Mouse (Mus musculus): ENCODE results near the gene Rasal2. TPM values are rescaled to one million over a fixed set of nuclear protein-coding genes. Genes with fewer than 3 reads are reported as not detected.

Rasal2 gene
- not detected for polyA plus RNA-seq (2017; shearing (Covaris generic))

DNA sequence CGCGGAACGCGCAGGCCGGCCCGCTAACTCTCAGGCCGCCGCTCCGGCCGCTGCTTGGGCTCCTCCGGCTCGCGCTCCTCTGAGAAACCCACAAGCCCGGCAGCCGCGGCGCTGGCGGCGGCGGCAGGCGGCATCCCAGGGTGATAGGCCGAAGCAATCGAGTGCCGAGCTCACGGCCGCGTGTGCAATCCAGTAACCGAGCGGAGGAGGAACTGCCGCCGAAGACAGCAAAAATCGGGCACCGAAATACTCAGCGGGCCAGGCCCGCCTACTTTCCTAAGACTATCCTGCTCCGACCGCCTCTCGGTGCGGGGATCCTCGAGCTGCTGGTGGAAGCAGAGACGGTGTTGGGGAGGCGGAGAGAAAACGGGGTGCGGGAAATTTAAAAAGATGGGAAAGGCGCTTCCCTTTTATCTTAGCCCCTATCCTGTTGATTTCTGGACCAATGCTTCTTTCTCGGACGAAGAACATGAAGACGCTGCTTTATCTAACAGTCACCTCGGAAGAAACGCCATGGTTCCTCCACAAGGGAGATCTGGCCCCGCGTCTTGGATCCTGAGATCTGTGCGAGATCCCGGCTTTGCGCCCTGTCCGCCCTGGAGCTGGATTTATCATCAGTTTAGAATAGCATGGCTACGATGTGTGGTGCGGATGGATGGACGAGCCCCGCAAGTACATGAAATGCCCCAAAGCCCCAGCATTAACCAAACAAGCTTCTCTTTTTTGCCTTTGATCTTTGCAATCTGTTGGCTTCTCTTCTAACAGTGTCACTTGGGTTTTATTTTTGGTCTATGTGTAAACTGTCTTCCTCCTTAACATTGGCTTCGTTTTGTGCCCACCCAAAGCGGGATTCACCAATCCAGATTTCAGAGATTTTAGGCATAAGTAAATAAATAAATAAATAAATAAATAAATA is at the start of gene Rasal2:
Rasal2 (minus strand) TSS at position 142 of the 916 bp plus-strand sequence.
- ATAC-seq = peak; percentile 86

DNA sequence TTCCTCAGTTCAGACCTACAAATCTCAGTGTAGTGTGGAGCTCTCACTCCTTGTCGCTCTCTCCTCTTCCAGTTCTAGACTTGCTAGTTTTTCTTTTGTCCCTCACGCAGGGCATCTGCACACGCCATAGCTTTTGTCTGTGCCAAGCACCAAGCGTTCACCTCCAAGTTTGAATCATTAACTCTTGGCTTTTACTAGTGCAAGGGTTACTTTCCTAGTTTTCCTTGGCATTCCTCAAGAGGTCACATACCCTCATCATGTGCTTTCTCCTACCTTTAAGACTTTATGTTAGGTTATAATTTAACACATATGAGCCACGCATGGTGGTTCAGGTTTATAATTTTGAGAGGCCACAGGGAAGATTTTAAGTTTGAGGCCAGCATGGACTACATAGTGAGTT is 48.9 kb upstream of the Rasal2 start:
- no peak for ATAC-seq

DNA sequence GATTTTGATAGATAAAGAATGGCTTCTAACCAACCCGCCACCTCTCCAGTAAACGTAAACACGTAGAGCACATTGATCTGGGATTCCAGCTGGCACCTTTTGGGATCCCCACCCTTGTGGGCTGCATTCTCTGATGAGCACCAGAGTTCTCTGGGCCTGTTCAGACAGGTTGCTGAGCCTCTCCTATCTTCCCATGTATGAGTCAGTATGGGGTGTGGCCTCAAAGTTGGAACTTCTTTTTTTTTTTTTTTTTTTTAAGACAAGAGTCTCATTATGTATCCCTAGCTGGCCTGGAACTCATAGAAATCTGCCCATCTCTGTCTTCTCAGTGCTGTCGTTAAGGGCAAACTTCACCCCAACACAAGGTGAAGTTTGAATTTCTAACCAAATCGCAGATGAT is 47.5 kb upstream of the Rasal2 start:
- ATAC-seq = no peak

DNA sequence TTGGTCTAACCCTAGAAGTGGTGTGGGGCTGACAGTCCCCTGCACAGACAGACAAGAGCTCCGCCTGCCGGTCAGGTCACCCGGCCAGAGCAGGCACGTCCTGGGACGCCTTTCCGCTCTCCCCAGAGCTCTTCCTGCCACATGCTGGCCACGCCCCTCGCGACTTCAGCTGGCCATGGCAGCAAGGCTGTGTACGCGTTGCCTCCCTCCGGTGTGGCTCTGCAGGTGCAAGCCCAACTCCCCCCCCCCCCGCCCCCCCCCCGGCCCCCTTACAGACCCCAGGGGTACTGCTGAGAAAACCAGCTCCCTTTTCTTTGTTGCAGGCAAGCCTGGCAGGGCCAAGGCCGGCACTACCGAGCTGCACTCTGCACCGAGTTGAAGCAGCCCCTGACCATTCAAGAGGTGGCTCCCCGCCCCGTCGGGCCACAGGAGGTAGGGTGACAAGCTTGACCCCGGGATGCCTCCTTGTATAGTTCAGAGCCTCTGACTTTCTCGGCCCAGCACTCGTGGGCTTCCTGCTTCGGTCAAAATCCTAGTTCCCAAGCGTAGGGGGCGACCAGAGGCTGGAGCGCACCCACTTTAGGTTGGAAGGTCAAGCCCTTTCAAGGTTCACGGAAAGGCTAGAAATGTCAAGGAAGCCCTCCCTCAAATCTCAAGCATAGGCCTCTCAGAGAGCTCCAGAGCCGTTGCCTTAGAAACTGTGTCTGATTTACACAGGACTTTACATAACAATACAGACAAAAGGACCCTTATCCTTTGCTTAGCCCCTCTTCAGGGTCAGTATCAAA is 46.2 kb upstream of the Rasal2 start, which contains the start of gene Cryzl2:
Cryzl2 (plus strand) TSS at position 157 of the 788 bp plus-strand sequence.
- peak; percentile 83 for ATAC-seq

DNA sequence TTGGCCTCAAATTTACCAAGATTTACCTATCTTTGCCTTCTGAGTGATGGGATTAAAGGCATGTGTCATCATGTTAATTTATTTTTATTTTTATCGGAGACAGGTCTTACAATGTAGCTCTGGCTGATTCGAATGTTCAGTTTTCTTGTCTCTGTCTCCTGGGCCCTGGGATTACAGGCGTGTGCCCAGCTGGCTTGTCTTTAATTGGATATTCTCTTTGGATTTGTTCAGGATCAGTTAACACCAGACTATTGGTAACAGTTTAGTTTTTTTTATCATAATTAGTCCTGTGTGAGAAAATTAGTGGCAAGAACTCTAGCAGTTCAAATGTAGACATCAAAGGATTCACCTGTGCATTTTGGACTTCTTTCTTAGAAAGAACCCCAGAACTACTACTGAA is 45.4 kb upstream of the Rasal2 start:
- peak; percentile 20 for ATAC-seq

DNA sequence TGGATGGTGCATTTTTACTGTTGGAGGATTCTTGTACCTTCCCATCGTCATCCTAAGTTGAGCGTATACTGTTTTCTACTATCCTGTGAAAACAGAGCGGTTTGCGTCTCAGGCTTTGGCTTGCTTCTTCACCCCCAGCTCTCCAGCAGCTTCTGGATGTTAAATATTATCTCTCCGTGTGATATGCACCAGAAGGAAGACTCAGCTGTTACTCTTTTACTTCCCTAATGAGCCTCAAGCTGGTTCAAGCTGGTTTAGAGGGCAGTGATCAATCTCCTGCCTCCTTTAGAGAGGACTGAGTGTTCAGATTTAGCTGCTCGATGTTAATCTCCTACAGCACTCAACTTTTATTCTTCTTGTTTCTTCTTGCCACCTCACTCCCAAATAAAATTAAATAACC is 42.5 kb upstream of the Rasal2 start:
- no peak for ATAC-seq

DNA sequence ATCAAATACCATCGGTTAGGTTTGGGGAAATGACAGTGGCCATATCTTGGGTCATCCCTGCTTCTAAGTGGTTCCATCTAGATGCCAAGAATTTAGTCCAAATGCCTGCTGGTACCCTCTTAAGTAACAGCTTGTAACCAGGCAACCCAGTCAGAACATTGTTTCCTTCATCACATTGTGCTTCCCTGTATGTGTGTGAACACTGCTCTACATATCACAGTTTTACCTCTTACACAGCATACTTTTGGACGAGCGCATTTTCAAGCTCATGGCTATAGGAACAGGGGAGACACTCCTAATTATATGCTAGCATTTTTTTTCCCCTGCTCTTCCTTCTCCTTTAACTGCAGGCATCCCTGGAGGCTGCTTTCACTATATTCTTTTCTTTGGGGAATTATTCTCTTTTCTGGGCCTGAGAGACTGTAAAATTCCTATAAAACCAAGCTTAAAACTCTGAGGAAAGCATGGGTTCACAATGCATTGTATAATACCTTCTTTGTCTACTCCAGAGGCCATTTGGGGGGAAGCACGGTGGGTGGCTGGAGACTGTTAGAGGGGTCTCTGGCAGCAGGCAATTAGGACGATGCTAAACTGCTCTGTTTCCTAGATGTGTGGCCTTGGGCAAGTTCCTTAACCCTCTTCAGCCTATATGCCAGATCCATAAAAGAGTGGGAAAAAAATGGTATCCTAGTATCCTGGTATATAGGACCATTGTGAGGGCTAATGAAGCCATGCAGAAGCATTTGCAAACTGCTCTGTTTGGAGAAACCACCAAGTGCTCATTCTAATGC is 40.6 kb upstream of the Rasal2 start:
- no peak for ATAC-seq

DNA sequence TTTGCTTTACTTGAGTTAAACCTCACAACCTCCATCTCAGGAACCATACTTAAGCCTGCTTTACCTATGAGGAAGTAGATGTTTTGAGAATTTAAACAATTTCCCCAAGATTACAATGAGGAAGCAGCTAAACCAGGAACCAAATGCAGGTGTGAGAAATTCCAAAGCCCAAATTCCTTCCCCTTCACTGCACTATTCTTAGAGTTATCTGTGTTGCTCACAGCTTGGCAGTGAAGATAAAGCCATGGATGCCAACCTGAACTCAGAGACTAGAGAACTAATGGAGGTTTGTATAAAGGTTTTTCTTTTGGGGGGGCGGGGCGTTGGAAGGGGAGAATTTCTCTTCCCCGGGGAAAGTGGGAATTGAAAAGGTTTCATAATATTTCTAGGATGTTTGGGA is 39.9 kb upstream of the Rasal2 start:
- ATAC-seq = no peak

DNA sequence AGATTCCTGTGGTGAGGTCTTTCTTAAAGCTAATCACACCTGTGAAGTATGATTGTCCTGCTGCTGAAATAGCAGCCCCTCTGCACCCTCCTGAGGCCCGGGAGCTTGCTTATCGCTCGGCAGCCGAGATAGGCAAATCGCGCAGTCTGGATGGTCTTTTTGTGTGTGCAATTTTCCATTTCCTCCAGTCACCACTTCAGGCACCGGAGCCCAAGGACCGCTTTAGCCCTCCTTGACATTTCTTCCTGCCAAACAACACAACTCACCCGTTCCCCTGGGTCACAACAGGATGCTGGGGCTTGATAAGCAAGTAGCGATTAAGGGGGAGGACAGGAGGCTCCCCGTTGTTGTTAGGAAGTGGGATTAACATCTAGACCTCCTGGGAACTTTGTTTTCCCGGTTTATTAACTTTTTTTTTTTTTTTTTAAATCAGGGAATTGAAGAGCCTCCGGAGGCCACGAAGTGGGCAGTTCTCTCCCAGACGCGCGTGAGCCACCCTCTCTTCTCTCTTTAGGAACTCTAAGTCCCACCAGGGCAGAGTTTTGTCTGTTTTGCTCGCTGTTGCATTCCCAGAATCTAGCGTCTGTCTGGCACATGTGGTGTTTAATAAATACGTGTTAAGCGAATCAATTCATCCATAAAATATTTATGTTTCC is 37.7 kb upstream of the Rasal2 start:
- ATAC-seq = no peak

DNA sequence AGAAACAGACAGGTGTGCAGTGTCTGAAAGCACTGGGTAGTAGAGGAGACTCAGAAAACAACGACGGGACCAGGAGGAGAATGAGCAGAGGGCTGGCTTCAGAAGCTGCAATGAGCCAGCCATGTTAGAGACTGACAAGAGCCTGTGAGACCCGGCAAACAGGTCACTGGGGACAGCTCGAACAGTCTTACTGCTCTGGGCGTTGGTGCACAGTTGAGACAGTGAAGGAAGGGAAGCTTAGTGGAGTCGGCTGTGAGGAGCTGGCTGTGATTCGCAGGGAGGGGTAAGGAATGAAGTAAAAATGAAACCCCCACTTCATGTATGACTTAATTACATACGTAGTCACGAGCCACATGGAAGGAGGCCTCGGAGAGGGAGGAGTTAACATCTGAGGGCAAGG is 37.1 kb upstream of the Rasal2 start:
- ATAC-seq = no peak

DNA sequence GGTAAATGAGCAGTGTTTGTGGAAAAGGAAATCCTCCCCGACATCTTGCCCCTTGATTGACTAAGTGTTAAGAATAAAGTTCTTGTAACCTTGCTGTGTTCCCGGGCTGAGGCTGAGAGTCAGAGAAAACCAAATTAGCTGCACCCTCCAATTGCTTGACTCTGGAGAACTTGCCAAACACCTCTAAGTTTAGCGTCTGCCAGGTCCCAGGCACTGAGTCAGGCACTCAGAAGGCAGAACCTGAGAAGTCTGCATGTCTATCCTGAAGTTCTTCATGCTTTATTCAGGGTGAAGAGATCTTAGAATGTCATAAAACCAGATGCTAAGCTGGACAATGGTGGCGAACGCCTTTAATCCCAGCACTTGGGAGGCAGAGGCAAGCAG is 36.4 kb upstream of the Rasal2 start:
- no peak for ATAC-seq

DNA sequence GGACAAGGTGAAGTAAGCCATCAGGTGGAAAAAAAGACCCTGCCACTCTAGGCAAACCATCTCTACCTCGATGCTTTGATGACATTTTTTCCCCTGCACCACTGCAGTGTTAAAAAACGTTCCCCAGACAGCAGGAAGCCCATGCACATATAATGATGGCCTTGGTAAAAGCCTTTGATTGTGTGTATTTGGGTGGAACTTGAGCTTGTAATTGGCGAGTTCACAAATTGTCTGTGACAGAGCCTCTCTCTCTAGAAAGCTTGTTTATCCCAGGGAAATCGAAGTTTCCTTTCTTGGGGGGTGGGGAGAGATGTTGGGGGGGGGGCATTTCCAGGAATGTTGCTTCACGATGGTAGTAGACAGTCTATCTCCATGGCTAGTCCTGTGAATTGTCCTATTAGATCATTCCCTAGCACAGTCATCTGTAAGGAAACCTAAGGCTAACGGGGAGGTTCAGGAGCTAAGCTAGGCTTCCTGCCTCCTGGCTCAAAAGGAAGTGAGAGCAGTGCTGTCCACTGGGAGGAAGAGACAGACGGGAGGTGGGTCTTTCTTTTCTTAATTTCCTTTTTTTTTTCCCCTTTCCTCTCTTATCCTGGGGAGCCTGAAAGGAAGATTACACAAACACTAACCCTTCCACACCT is 35.9 kb upstream of the Rasal2 start:
- ATAC-seq = no peak

DNA sequence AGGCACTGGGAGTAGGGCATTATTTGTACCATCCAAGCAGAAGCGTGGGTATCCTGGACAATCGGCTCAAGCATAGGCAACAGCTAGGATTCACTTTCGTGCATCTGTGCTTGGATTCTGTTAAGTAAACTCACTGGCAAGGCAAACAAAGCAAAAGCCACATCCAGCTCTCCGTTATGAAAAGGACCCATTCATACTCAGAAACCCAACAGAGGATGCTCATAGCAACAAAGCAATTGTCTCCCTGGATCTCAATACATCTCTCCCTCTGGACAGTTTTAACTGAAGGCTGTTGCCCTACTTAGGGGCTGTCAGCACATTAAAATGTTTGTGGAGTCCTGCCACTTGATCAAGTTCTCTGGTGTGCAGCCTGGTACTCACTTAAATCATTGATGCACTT is 34.7 kb upstream of the Rasal2 start:
- ATAC-seq = no peak

DNA sequence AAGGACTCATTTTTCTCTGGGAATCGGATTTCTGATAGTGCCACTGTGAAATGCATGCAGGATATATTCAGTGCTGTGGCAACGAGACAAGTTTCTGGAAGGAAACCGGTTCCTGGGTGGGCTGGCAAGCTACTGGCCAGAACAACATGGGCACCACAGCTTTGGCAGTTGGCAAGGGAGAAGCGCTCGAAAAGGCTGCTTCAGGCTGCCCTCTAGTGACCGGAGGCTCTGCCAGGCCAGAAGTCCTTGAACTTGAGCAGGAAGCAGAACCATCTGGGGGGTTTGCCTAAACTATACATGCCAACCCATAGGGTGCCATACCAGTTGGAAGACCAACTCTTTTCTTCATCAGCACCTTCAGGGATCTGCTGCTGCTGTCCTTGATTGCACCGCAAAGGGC is 33.9 kb upstream of the Rasal2 start:
- ATAC-seq = no peak

DNA sequence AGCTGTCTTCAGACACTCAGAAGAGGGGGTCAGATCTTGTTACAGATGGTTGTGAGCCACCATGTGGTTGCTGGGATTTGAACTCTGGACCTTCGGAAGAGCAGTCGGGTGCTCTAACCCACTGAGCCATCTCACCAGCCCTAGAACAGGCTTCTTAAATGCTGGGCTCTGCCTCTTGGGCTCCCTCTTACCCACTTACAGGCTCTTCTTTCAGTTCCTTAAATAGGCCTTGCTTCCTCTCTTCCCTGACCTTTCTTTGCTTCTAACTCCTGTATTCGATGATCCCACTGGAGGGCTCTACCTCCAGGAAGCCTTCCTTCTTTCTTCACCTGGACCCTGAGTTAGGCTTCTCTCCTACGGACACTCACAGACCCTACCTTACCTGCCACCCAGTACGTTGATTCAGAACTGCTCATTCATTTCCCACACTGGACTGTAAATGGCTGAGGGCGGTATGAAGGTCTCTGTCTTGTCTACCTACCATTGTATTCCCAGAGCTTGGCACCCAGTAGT is 33.1 kb upstream of the Rasal2 start:
- no peak for ATAC-seq

DNA sequence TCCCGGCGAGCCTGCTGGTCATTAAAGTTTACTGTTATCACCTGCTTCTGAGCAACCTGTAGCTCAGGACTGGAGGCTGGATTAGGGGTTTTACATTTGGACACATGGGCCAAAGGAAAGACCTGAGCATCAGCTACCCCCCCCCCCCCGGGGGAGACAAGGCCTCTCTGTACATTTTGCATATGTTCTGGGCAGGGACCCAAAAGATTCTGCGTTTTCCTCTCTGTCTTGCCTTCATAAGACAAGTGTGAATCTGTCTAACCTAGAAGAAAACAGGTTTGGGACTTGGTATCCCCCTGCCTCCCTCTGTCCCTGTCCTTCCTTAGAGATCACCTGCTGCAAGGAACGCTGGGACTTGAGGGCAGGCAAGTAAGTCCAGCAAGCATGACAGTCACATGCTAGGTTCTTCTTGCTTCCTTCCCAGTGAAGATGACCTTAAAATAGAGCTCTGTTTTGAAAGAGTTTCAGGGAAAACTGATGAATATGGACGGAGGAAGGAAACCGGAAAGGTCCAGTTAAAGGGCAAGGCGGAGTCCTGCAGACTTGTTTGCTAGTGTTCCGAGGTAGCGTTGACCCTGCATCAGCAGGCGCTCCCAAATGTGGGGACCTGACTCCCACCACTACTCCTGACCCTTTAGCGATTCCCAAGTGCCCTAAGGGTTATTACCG is 32.4 kb upstream of the Rasal2 start:
- ATAC-seq = no peak

DNA sequence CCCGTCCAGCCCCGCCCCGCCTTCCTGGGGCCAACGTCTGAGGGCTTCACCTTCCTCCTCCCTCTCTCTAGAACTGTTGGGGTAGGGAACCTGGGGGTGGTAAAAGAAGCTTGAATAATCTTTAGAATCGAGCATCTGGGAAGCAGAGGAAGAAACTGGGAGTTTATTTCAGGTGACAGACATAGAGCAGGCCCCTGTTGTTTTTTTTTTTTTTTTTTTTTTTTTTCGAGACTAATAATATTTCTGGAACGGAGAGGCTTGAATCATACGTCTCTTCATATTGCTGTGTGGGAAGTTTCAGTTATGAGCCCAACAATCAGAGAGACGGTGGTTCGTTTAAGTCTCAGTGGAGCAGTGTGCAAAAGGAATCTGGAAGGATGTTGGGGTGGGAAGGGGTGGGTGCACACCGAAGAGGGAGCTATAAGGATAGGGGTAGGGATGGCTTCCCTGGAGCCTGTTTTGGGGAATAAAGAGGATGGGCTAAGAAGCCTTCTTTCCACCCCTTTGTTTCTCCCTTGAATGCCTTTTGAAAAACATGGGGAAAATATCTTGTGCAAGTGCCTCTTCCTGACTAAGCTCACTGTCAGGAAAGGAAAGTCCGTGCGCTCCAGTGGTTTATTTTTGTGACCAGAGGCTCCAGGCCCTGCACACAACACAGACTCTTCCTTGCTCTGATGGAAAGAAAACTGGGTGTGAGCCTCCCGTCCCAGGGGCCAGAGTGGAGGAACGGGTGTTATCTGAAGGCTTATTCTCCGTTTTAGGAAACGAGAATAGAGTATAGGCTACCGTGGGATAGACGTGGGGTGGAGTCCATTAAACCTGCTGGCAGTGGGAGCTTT is 31.5 kb upstream of the Rasal2 start:
- ATAC-seq = no peak

DNA sequence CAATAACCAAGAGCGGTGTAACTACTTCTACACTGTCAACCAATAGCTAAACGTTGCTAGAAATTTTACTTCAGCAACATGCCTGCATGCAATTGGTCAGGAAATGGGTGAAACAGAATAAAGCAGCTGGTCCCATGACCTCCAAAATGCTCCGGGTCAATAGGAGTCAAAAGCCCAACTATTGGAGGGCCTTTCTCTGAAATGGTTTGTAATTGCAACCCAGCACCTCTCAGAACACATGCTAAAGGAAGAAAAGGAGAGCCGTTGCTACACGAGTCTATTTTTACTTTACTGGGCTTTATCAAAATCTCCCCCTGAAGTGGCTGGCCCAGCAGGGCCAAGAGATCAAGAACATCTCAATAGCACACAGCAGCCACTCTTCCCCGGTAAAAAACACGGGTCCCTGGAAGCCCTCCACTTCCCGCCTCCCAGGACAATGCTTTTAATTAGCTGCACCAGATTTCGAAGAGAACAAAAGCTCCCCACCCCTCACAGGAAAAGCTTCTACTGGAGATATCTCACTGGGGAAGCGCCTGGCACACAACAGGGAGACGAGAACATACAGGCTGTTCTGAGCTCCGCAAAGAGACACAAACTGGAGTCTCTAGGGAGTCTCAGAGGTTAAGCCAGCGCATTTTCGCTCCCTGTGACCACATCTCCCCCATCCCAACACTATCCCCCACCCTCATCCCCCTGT is 30.8 kb upstream of the Rasal2 start:
- ATAC-seq = no peak

DNA sequence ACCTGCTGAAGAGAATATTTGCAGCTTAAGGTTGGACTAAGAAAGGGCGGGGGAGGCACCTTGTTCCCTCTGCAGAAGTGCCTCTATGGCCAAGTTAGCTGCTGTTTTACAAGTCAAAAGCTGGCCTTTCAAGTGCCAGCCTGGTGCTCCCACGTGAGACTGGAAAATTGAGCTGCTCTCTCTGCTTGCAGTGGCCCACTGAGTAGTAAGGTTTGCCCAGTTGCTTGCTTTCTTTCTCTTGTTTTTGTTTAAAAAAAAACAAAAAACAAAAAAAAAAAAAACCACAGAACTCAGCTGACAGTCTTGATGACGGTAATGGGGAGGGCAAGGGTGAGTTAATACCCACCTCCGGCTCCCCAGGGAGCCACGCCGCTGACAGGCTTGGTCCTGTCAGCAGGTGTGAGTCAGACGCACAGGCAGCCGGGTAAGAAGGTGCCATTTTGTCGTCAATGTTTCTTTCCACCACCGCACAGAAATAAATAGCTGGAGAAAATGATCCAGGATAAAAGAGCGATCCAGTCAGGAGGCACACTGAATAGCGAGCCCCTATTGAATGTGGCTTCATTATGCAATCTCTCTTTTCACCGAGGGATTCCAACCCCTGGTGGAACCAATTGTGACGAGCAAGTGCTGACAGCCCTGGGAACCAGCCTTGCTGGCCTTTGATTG is 27.7 kb upstream of the Rasal2 start:
- ATAC-seq = no peak

Data from CD4-positive, CD25-positive, alpha-beta regulatory T cell, adult 4 months (primary cell).